ENCODE assay signal across 26 mouse cellular contexts in genomic region chr3:84837984-84838383, GRCm38 (mm10). TPM values are rescaled to one million over a fixed set of nuclear protein-coding genes. Genes with fewer than 3 reads are reported as not detected.
DNase-seq lines count a peak whose midpoint lies in the region; ATAC-seq and TF ChIP-seq lines count a peak whose summit lies in the region.
"Had no signal": no experiment of that assay in that cellular context is flagged by ENCODE, and none has a peak within 500 bp of the region (broad histone marks: within the 10 kb centered on the region; RNA-seq: fewer than 3 reads in every experiment).

No protein-coding gene starts in this region.

- no peak for TF ChIP-seq CTCF in intestine, postnatal 0 days (IDR thresholded peaks at IDR 0.05; ENCODE audit: low read depth)

- 83% methylated on average over 3 of the region's 3 CpGs for WGBS in intestine, postnatal 0 days
- WGBS in intestine, embryonic 16.5 days, result 87% methylated on average over 3 of the region's 3 CpGs

- peak; percentile 35 for DNase-seq in splenic B cell, adult 2 months (ENCODE audit: low read depth, low spot score)
- no peak for DNase-seq in kidney, postnatal 14 days
- DNase-seq in spleen, postnatal 4 days (ENCODE audit: low spot score in 2 of 2), result no peak
- DNase-seq: adrenal gland, postnatal 10 days; adrenal gland, postnatal 36 days; cerebellum, adult 18-20 months; cerebellum, adult 9-10 months; cerebellum, postnatal 14 days; gastrocnemius, adult 2 months; gastrocnemius, postnatal 14 days; heart, adult 18-20 months; heart, postnatal 10 days; heart, postnatal 36 days had no signal

- peak; percentile 36; the same call in 1 of the 2 replicates for ATAC-seq in intestine, postnatal 0 days
- ATAC-seq in intestine, embryonic 16.5 days, result no peak
- peak; percentile 65 for ATAC-seq in megakaryocyte, adult 5-6 weeks (ENCODE audit: poor library complexity, severe bottlenecking)
- ATAC-seq: forebrain, embryonic 13.5 days; forebrain, embryonic 16.5 days; hindbrain, postnatal 0 days; inflammation-experienced regulatory T-cells, adult 6 months; Patski had no signal

- H3K27ac ChIP-seq in intestine, postnatal 0 days (ENCODE audit: low read depth, low read length), result no peak overlapping the region
- H3K27ac ChIP-seq in intestine, embryonic 16.5 days (ENCODE audit: low read length), result no peak overlapping the region
- H3K27ac ChIP-seq: forebrain, embryonic 10.5 days; forebrain, embryonic 13.5 days; gastrocnemius, adult 2 months; heart, embryonic 15.5 days; hindbrain, embryonic 14.5 days; hindbrain, postnatal 0 days had no signal

- H3K9ac ChIP-seq in intestine, postnatal 0 days (ENCODE audit: low read depth, low read length), result no peak overlapping the region
- H3K9ac ChIP-seq in intestine, embryonic 16.5 days (ENCODE audit: low read depth, low read length), result no peak overlapping the region
- H3K9ac ChIP-seq: forebrain, embryonic 13.5 days; heart, embryonic 12.5 days; heart, embryonic 15.5 days; hindbrain, embryonic 14.5 days had no signal

- no peaks in the 10 kb centered on the region for H3K9me3 ChIP-seq in intestine, postnatal 0 days (ENCODE audit: control insufficient read depth)
- H3K9me3 ChIP-seq in intestine, embryonic 16.5 days (ENCODE audit: control insufficient read depth, low read length), result no peaks in the 10 kb centered on the region
- H3K9me3 ChIP-seq: forebrain, embryonic 10.5 days; forebrain, embryonic 13.5 days; G1E; heart, embryonic 12.5 days; heart, embryonic 15.5 days had no signal

- H3K4me3 ChIP-seq in intestine, postnatal 0 days (ENCODE audit: low read depth, low read length), result no peak overlapping the region
- no peak overlapping the region for H3K4me3 ChIP-seq in intestine, embryonic 16.5 days (ENCODE audit: low read length)
- H3K4me3 ChIP-seq: forebrain, embryonic 10.5 days; forebrain, embryonic 13.5 days; gastrocnemius, adult 2 months; heart, embryonic 12.5 days; heart, embryonic 15.5 days had no signal

- H3K4me1 ChIP-seq in intestine, postnatal 0 days (replicated peaks; ENCODE audit: control insufficient read depth, insufficient read depth, low read length), result 0 out of 2 replicates have a peak, but pooled peaks cover 2% of the 10 kb centered on the region
- 0 out of 2 replicates have a peak, but pooled peaks cover 2% of the 10 kb centered on the region for H3K4me1 ChIP-seq in intestine, embryonic 16.5 days (ENCODE audit: control insufficient read depth, insufficient read depth, low read length)
- H3K4me1 ChIP-seq: forebrain, embryonic 10.5 days; forebrain, embryonic 13.5 days; heart, embryonic 12.5 days; heart, embryonic 15.5 days had no signal

- no peak overlapping the region for H3K4me2 ChIP-seq in intestine, postnatal 0 days (replicated peaks; ENCODE audit: low read depth)
- H3K4me2 ChIP-seq in intestine, embryonic 16.5 days (ENCODE audit: low read depth, low read length), result no peak overlapping the region
- H3K4me2 ChIP-seq: forebrain, embryonic 13.5 days; heart, embryonic 12.5 days; heart, embryonic 15.5 days; hindbrain, embryonic 14.5 days had no signal

- no peaks in the 10 kb centered on the region for H3K27me3 ChIP-seq in intestine, postnatal 0 days (replicated peaks; ENCODE audit: control insufficient read depth, insufficient read depth, low read length)
- H3K27me3 ChIP-seq in intestine, embryonic 16.5 days (replicated peaks; ENCODE audit: control insufficient read depth, insufficient read depth, low read length), result no peaks in the 10 kb centered on the region
- H3K27me3 ChIP-seq in splenic B cell, adult 2 months (ENCODE audit: control insufficient read depth, insufficient read depth, low read length, poor library complexity, severe bottlenecking), result no peaks in the 10 kb centered on the region
- H3K27me3 ChIP-seq: forebrain, embryonic 13.5 days; heart, embryonic 12.5 days; heart, embryonic 15.5 days; Patski had no signal

- H3K36me3 ChIP-seq in intestine, postnatal 0 days (ENCODE audit: control insufficient read depth, insufficient read depth), result no peaks in the 10 kb centered on the region
- H3K36me3 ChIP-seq in intestine, embryonic 16.5 days (ENCODE audit: control insufficient read depth, insufficient read depth, low read length), result no peaks in the 10 kb centered on the region
- no peaks in the 10 kb centered on the region for H3K36me3 ChIP-seq in splenic B cell, adult 2 months (ENCODE audit: control insufficient read depth, insufficient read depth, low read length, poor library complexity, severe bottlenecking)
- H3K36me3 ChIP-seq: heart, embryonic 12.5 days; heart, embryonic 15.5 days had no signal

RNA-seq across cellular contexts. Expression of gene Fbxw7, which starts 22.9 kb away (rescaled TPM):
- 5.6 and 5.7 TPM in 2 replicates for polyA plus RNA-seq in intestine, postnatal 0 days (2015; fragmentation: Nextera tagmentation; extraction: Ambion mirVana)
- 7.0 and 7.8 TPM in 2 replicates for polyA plus RNA-seq in intestine, embryonic 16.5 days (2015; fragmentation: Nextera tagmentation; extraction: Ambion mirVana)
- 7.8 and 8.2 TPM in 2 replicates for total RNA-seq in megakaryocyte, adult 5-6 weeks (2015)
- total RNA-seq in megakaryocyte, adult 5-6 weeks (2017), result 18.7 and 19.8 TPM in 2 replicates
